Mouse (Mus musculus) heart, adult 18-20 months (tissue): ENCODE data around the gene Tbc1d30. TPM values are rescaled to one million over a fixed set of nuclear protein-coding genes. Genes with fewer than 3 reads are reported as not detected.

Experiments used
- DNase-seq, 2 experiments: peaks; one replicate each; pipeline ENCODE4 v3.0.0; 2021 to 2022; ENCODE audit warnings: mixed read lengths in 1 of 2
- total RNA-seq, 2 experiments: library from RNA; stranded (reverse); gene quantifications; 2 replicates each; pipeline ENCODE4 v1.2.3; 2021

The Tbc1d30 gene
- total RNA-seq, 2 experiments from 2014 or later, result 2.1 to 2.3 TPM

- DNase-seq, result no peak
Observed at GRCm38 (mm10) chr10:121222881-121223280, 128.2 kb downstream of the Tbc1d30 start.

GRCm38 (mm10) chr10:121218616-121219015, 132.5 kb downstream of the Tbc1d30 start:
- DNase-seq, result no peak

GRCm38 (mm10) chr10:121216804-121217203, 134.3 kb downstream of the Tbc1d30 start:
- DNase-seq, result no peak

Other genes starting within 250 kb of the Tbc1d30 start
- 10 to 100 TPM; 89.4 to 92.1 TPM for gene Gns, start 13.8 kb upstream of the Tbc1d30 start, total RNA-seq
- 100 to 1,000 TPM; 131 to 138 TPM for gene Rassf3, start 125.1 kb upstream of the Tbc1d30 start, total RNA-seq
- gene Tbk1, start 235.5 kb upstream of the Tbc1d30 start, total RNA-seq, result 10 to 100 TPM; 18.4 to 21.3 TPM